Mouse (Mus musculus) forebrain, embryonic 14.5 days (tissue): ENCODE data around the gene Map6. TPM values are rescaled to one million over a fixed set of nuclear protein-coding genes. Genes with fewer than 3 reads are reported as not detected.

Experiments
- ATAC-seq: fragments of 200-750 bp; cut with Nextera tagmentation; 2 replicates; pipeline ENCODE4 v1.8.0; 2017; ENCODE audit warnings: mild to moderate bottlenecking, moderate library complexity
- DNase-seq: peaks from one replicate; pipeline ENCODE4 v3.0.0-alpha.2; 2015; ENCODE audit warnings: low spot score
- H3K27ac ChIP-seq: fragments of 300-500 bp; sonication (generic); 2 replicates; pipeline ENCODE4 v1.5.1; 2014; ENCODE audit warnings: low read depth, mild to moderate bottlenecking, control low read depth, low read length, moderate library complexity
- H3K27me3 ChIP-seq: fragments of 300-500 bp; sonication (generic); replicated peaks from 2 replicates; pipeline ENCODE4 v1.6.1; 2014; ENCODE audit warnings: low read length, control low read depth, mixed read lengths; ENCODE audit not compliant: control insufficient read depth, insufficient read depth
- H3K36me3 ChIP-seq: fragments of 300-500 bp; sonication (generic); 2 replicates; pipeline ENCODE4 v1.6.1; 2014; ENCODE audit warnings: low read length, control low read depth; ENCODE audit not compliant: control insufficient read depth, insufficient read depth
- H3K4me1 ChIP-seq: fragments of 300-500 bp; sonication (generic); 2 replicates; pipeline ENCODE4 v1.6.1; 2014; ENCODE audit warnings: antibody characterized with exemption, low read length, control low read depth; ENCODE audit not compliant: control insufficient read depth, insufficient read depth
- H3K4me2 ChIP-seq: fragments of 300-500 bp; sonication (generic); 2 replicates; pipeline ENCODE4 v1.6.1; 2014; ENCODE audit warnings: mild to moderate bottlenecking, control low read depth, low read length
- H3K4me3 ChIP-seq: fragments of 300-500 bp; sonication (generic); 2 replicates; pipeline ENCODE4 v1.5.1; 2014; ENCODE audit warnings: low read depth, low read length, control low read depth
- H3K9ac ChIP-seq: fragments of 300-500 bp; sonication (generic); 2 replicates; pipeline ENCODE4 v1.6.1; 2014; ENCODE audit warnings: mild to moderate bottlenecking, low read length, control low read depth, moderate library complexity
- H3K9me3 ChIP-seq: fragments of 300-500 bp; sonication (generic); replicated peaks from 2 replicates; pipeline ENCODE4 v1.6.1; 2016; ENCODE audit warnings: low read length, control low read depth, mixed read lengths; ENCODE audit not compliant: control insufficient read depth
- WGBS: fragments of 180-500 bp; shearing (Covaris S2); extraction: QIAGEN DNeasy Blood & Tissue Kit; methylation state at CpG from one replicate; pipeline ENCODE4 v1.1.7; 2014; 5-methylcytosine and 5-hydroxymethylcytosine counted together
- polyA plus RNA-seq: library from polyadenylated mRNA; unstranded; fragments of >200 nt; fragmentation: Nextera tagmentation; extraction: Ambion mirVana; gene quantifications from 2 replicates; pipeline ENCODE4 v1.2.1, GENCODE M21; 2014

Map6 gene
- polyA plus RNA-seq, 1 experiment from 2014 or later: 46.2 TPM

- no peak overlapping the region for H3K9ac ChIP-seq
- peak; percentile 94 for DNase-seq
- H3K36me3 ChIP-seq: no peaks in the 10 kb centered on the region
- H3K27me3 ChIP-seq: 0 out of 2 replicates have a peak, but pooled peaks cover 3% of the 10 kb centered on the region
- no peak overlapping the region for H3K27ac ChIP-seq
- H3K4me1 ChIP-seq: no peaks in the 10 kb centered on the region
- peak; percentile 73 for ATAC-seq
- under 1% methylated on average over 10 of the region's 10 CpGs for WGBS
- H3K9me3 ChIP-seq: no peaks in the 10 kb centered on the region
- H3K4me2 ChIP-seq: peak overlapping the region; percentile 58
- H3K4me3 ChIP-seq: peak overlapping the region; percentile 36
Measured at GRCm38 (mm10) chr7:99249582-99249911, 17.7 kb upstream of the Map6 start.

GRCm38 (mm10) chr7:99250386-99250785 is 16.9 kb upstream of the Map6 start:
- H3K4me2 ChIP-seq: no peak overlapping the region
- 0 out of 2 replicates have a peak, but pooled peaks cover 3% of the 10 kb centered on the region for H3K27me3 ChIP-seq
- no peaks in the 10 kb centered on the region for H3K4me1 ChIP-seq
- H3K9ac ChIP-seq: no peak overlapping the region
- DNase-seq: no peak
- 31% methylated on average over 9 of the region's 9 CpGs for WGBS
- no peak for ATAC-seq
- no peak overlapping the region for H3K4me3 ChIP-seq
- no peaks in the 10 kb centered on the region for H3K36me3 ChIP-seq
- no peak overlapping the region for H3K27ac ChIP-seq
- no peaks in the 10 kb centered on the region for H3K9me3 ChIP-seq

- ATAC-seq: no peak
- no peak for DNase-seq
- no peaks in the 10 kb centered on the region for H3K27me3 ChIP-seq
- no peaks in the 10 kb centered on the region for H3K9me3 ChIP-seq
- no peak overlapping the region for H3K27ac ChIP-seq
- H3K4me2 ChIP-seq: no peak overlapping the region
- H3K4me1 ChIP-seq: no peaks in the 10 kb centered on the region
- 88% methylated on average over 7 of the region's 7 CpGs for WGBS
- no peak overlapping the region for H3K9ac ChIP-seq
- no peak overlapping the region for H3K4me3 ChIP-seq
- no peaks in the 10 kb centered on the region for H3K36me3 ChIP-seq
Measured at GRCm38 (mm10) chr7:99255006-99255405, 12.2 kb upstream of the Map6 start.

GRCm38 (mm10) chr7:99261900-99262299 is 5.3 kb upstream of the Map6 start:
- no peaks in the 10 kb centered on the region for H3K27me3 ChIP-seq
- ATAC-seq: no peak
- H3K9me3 ChIP-seq: no peaks in the 10 kb centered on the region
- H3K9ac ChIP-seq: no peak overlapping the region
- H3K36me3 ChIP-seq: no peaks in the 10 kb centered on the region
- no peak overlapping the region for H3K4me3 ChIP-seq
- no peak overlapping the region for H3K27ac ChIP-seq
- H3K4me2 ChIP-seq: no peak overlapping the region
- WGBS: 39% methylated on average over 3 of the region's 3 CpGs
- no peaks in the 10 kb centered on the region for H3K4me1 ChIP-seq
- DNase-seq: no peak

GRCm38 (mm10) chr7:99263509-99263908 is 3.7 kb upstream of the Map6 start:
- H3K27me3 ChIP-seq: no peaks in the 10 kb centered on the region
- H3K27ac ChIP-seq: no peak overlapping the region
- no peak overlapping the region for H3K4me3 ChIP-seq
- no peaks in the 10 kb centered on the region for H3K9me3 ChIP-seq
- ATAC-seq (no peak), DNase-seq (no peak)
- H3K36me3 ChIP-seq: no peaks in the 10 kb centered on the region
- WGBS: 69% methylated on average over 4 of the region's 4 CpGs
- H3K9ac ChIP-seq: no peak overlapping the region
- no peaks in the 10 kb centered on the region for H3K4me1 ChIP-seq
- no peak overlapping the region for H3K4me2 ChIP-seq

GRCm38 (mm10) chr7:99264597-99264996 is 2.6 kb upstream of the Map6 start:
- Histone ChIP-seq H3K27me3 (no peaks in the 10 kb centered on the region), H3K4me1 (peaks cover 4% of the 10 kb centered on the region; the same call in 1 of the 2 replicates), H3K27ac (no peak overlapping the region), H3K4me3 (no peak overlapping the region), H3K9me3 (no peaks in the 10 kb centered on the region), H3K36me3 (no peaks in the 10 kb centered on the region), H3K9ac (no peak overlapping the region), H3K4me2 (no peak overlapping the region)
- ATAC-seq (no peak), DNase-seq (no peak)

- peak overlapping the region; percentile 96 for H3K4me2 ChIP-seq
- ATAC-seq (peak; percentile 92), DNase-seq (peak; percentile 94)
- under 1% methylated on average over 49 of the region's 59 CpGs for WGBS
- H3K4me3 ChIP-seq: peak overlapping the region; percentile 73
- no peaks in the 10 kb centered on the region for H3K9me3 ChIP-seq
- peaks cover 18% of the 10 kb centered on the region for H3K4me1 ChIP-seq
- peak overlapping the region; percentile 86 for H3K9ac ChIP-seq
- no peaks in the 10 kb centered on the region for H3K27me3 ChIP-seq
- H3K27ac ChIP-seq: peak overlapping the region; percentile 98
- H3K36me3 ChIP-seq: no peaks in the 10 kb centered on the region
Measured at GRCm38 (mm10) chr7:99267897-99268505, 754 bp downstream of the Map6 start.

- H3K4me2 ChIP-seq: peak overlapping the region; percentile 96
- H3K36me3 ChIP-seq: no peaks in the 10 kb centered on the region
- H3K4me1 ChIP-seq: peaks cover 18% of the 10 kb centered on the region
- H3K4me3 ChIP-seq: peak overlapping the region; percentile 73
- no peaks in the 10 kb centered on the region for H3K9me3 ChIP-seq
- peak overlapping the region; percentile 98 for H3K27ac ChIP-seq
- DNase-seq (no peak), ATAC-seq (peak; percentile 32)
- WGBS: under 1% methylated on average over 26 of the region's 29 CpGs
- peak overlapping the region; percentile 86 for H3K9ac ChIP-seq
- no peaks in the 10 kb centered on the region for H3K27me3 ChIP-seq
Measured at GRCm38 (mm10) chr7:99268506-99268900, 1.3 kb downstream of the Map6 start.

GRCm38 (mm10) chr7:99268951-99269945 is 2.0 kb downstream of the Map6 start:
- WGBS: 6% methylated on average over 40 of the region's 42 CpGs
- Histone ChIP-seq H3K4me2 (peak overlapping the region; percentile 96), H3K9ac (peak overlapping the region; percentile 86), H3K36me3 (no peaks in the 10 kb centered on the region), H3K27ac (no peak overlapping the region), H3K4me3 (peak overlapping the region; percentile 73), H3K9me3 (no peaks in the 10 kb centered on the region), H3K4me1 (peaks cover 18% of the 10 kb centered on the region), H3K27me3 (no peaks in the 10 kb centered on the region)
- DNase-seq (peak; percentile 31), ATAC-seq (peak; percentile 15; the same call in 1 of the 2 replicates)
